Mouse (Mus musculus): Measurements from ENCODE around the gene Enpp5. TPM values are rescaled to one million over a fixed set of nuclear protein-coding genes. Genes with fewer than 3 reads are reported as not detected.

The Enpp5 gene
- polyA plus RNA-seq, 1 experiment from 2014 or later, result 14.3 TPM

- 15% methylated on average over 7 of the region's 7 CpGs for WGBS
- Histone ChIP-seq H3K9me3 (0 out of 2 replicates have a peak, but pooled peaks cover 5% of the 10 kb centered on the region), H3K27ac (no peak overlapping the region), H3K4me1 (replicated peaks) (no peaks in the 10 kb centered on the region), H3K36me3 (no peaks in the 10 kb centered on the region), H3K27me3 (peaks cover 14% of the 10 kb centered on the region; the same call in 1 of the 2 replicates), H3K9ac (replicated peaks) (no peak overlapping the region), H3K4me3 (replicated peaks) (no peak overlapping the region), H3K4me2 (no peak overlapping the region)
- ATAC-seq (ENCODE audit: insufficient number of reproducible peaks, insufficient read depth, low FRiP score, low TSS enrichment, low read depth), result no peak
Measured at GRCm38 (mm10) chr17:44130429-44130828, 51.8 kb downstream of the Enpp5 start.

GRCm38 (mm10) chr17:44134106-44134505 lies 55.5 kb downstream of the Enpp5 start:
- H3K4me1 ChIP-seq (replicated peaks), result no peaks in the 10 kb centered on the region
- no peak overlapping the region for H3K27ac ChIP-seq
- no peak overlapping the region for H3K9ac ChIP-seq (replicated peaks)
- no peak for ATAC-seq (ENCODE audit: insufficient number of reproducible peaks, insufficient read depth, low FRiP score, low TSS enrichment, low read depth)
- WGBS, result 77% methylated on average over 6 of the region's 6 CpGs
- H3K9me3 ChIP-seq, result no peaks in the 10 kb centered on the region
- H3K27me3 ChIP-seq, result peaks cover 15% of the 10 kb centered on the region; the same call in 1 of the 2 replicates
- no peak overlapping the region for H3K4me3 ChIP-seq (replicated peaks)
- H3K4me2 ChIP-seq, result no peak overlapping the region
- no peaks in the 10 kb centered on the region for H3K36me3 ChIP-seq

- H3K9ac ChIP-seq (replicated peaks), result no peak overlapping the region
- 86% methylated on average over 9 of the region's 9 CpGs for WGBS
- H3K4me3 ChIP-seq (replicated peaks), result no peak overlapping the region
- H3K4me1 ChIP-seq (replicated peaks), result no peaks in the 10 kb centered on the region
- no peak overlapping the region for H3K27ac ChIP-seq
- H3K27me3 ChIP-seq, result peaks cover 15% of the 10 kb centered on the region; the same call in 1 of the 2 replicates
- no peaks in the 10 kb centered on the region for H3K36me3 ChIP-seq
- H3K9me3 ChIP-seq, result no peaks in the 10 kb centered on the region
- no peak for ATAC-seq (ENCODE audit: insufficient number of reproducible peaks, insufficient read depth, low FRiP score, low TSS enrichment, low read depth)
- H3K4me2 ChIP-seq, result no peak overlapping the region
Measured at GRCm38 (mm10) chr17:44134545-44134944, 55.9 kb downstream of the Enpp5 start.

- 74% methylated on average over 8 of the region's 8 CpGs for WGBS
- ATAC-seq (ENCODE audit: insufficient number of reproducible peaks, insufficient read depth, low FRiP score, low TSS enrichment, low read depth), result no peak
- Histone ChIP-seq H3K4me2 (no peak overlapping the region), H3K4me1 (replicated peaks) (no peaks in the 10 kb centered on the region), H3K27ac (no peak overlapping the region), H3K36me3 (no peaks in the 10 kb centered on the region), H3K9ac (replicated peaks) (no peak overlapping the region), H3K4me3 (replicated peaks) (no peak overlapping the region), H3K9me3 (no peaks in the 10 kb centered on the region), H3K27me3 (peaks cover 15% of the 10 kb centered on the region; the same call in 1 of the 2 replicates)
Measured at GRCm38 (mm10) chr17:44136018-44136417, 57.4 kb downstream of the Enpp5 start.

Other genes starting within 250 kb of the Enpp5 start
- 3.6 and 4.0 TPM in 2 replicates for gene Enpp4, start 27.0 kb downstream of the Enpp5 start, polyA plus RNA-seq (2016; fragmentation: Nextera tagmentation; extraction: Ambion mirVana)
- 0.26 and 0.29 TPM in 2 replicates for gene Clic5, start 109.8 kb downstream of the Enpp5 start, polyA plus RNA-seq (2016; fragmentation: Nextera tagmentation; extraction: Ambion mirVana)

All from limb, embryonic 12.5 days (tissue).